Mouse (Mus musculus): Measurements from ENCODE around the gene Npw.

The Npw gene

GRCm38 (mm10) chr17:24640581-24640980 is 17.7 kb downstream of the Npw start:
- no peak for DNase-seq (ENCODE audit: low spot score)

DNA sequence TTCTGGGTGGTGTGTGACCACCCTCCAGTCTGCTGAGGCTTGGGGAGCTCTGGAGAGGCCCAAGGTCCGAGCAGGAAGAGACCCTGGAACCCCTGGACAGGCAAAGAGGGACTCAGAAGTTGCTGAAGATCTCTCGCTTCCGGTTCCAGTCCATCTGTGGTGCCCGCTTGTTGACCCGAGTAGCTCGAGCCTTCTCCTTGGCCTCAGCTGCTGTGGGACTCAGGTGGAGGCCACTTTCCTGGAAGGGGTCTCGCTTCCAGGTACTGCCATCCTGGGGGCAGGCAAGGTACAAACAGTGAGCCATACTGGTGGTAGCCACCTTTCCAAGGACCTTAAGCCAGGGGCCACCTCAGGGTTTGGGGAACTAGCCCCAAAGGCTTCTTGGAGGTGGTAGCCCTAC is 18.1 kb downstream of the Npw start:
- DNase-seq (ENCODE audit: low spot score), result no peak

DNA sequence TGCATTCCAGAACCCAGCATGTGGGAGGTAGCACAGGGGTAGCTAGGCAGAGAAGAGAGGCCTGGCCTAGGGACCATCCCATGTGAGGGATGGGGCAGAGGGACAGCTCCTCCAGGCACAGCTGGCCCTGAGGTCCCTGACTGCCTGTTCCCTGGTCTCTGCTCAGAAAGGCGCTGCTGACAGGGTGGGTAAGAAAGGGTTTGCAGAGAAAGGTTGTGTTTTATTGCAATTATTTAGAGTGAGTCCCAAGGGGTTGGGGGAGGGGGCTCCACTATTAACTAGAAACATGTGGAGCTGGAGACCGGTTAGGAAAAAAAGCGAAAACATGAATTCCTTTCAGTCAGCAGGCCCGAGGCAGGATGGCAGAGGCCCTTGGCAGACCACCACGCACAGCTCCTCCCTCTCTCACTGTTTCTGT is 18.7 kb downstream of the Npw start:
- DNase-seq (ENCODE audit: low spot score), result peak; percentile 46

DNA sequence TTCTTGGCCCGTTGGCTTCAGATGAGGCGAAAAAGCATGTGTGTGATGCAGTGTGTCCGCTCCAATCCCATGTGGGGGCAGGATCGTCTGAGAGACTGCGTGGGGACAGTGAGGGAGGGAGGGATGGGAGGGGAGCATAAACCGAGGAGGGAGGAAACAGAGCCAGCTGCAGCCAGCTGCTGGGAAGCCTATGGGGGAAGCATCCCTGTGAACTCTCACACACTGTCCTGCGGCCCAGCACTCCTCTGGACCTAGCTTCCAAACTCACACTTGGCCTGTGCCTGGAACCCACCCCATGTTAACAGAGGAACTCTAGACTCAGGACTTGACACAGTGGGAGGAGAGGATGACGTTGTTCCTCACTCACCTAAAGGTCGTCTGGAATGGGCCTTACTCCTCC is 19.4 kb downstream of the Npw start:
- DNase-seq (ENCODE audit: low spot score), result peak; percentile 22

DNA sequence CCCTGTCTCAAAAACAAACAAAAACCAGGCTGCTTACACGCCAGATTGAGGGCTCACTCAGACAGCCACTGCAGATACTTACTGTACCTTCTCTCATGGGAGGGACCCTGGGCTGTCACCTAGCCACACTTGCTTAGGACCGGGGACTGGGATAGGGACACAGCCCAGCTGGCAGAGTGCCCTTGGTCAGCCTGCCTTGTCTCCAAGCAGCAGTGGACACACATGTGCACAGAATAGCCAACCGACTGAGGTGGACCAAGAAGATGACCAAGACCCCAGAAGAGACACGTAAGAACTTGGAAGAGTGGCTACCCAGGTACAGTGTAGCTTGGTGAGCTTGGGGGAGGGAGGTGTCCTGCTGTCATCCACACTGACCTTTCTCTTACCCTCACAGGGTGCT is 20.0 kb downstream of the Npw start:
- no peak for DNase-seq (ENCODE audit: low spot score)

- DNase-seq (ENCODE audit: low spot score), result no peak
Measured at GRCm38 (mm10) chr17:24636781-24637481, 21.3 kb downstream of the Npw start.

DNA sequence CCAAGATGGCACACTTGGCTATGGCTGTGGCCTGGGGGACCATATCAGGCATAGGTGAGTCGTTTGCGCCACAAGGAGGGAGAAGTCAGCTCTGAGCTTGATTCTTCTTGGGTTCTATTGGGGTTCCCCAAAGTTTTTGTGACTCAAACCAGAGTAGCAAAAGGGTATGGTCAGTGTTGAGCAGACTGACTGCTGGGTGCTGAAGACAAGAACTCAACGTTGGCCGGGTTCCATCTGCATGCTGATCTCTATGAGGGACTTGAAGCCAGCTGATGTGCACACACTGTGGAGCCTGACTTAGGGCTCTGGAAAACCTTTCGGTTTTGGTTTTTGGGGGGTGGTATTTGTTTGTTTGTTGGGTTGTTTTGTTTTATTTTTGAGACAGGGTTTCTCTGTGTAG is 22.6 kb downstream of the Npw start:
- DNase-seq (ENCODE audit: low spot score), result no peak

- DNase-seq (ENCODE audit: low spot score), result no peak
Measured at GRCm38 (mm10) chr17:24635024-24635423, 23.2 kb downstream of the Npw start.

DNA sequence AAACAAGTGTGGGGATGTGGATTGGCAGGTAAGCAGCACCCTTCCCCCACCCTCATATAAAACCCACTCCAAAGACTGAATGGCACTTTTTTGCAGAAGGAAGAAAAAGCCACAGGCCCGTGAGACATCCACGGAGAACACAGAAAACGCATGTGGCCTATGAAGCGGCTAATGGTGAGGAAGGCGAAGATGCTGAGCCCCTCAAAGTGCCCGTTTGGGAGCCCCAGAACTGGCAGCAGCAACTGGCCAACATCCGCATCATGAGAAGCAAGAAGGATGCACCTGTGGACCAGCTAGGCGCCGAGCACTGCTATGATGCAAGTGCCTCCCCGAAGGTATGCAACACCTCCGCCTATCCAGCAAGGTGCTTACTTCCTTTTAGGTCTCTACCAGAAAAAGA is 24.4 kb downstream of the Npw start:
- no peak for DNase-seq (ENCODE audit: low spot score)

DNA sequence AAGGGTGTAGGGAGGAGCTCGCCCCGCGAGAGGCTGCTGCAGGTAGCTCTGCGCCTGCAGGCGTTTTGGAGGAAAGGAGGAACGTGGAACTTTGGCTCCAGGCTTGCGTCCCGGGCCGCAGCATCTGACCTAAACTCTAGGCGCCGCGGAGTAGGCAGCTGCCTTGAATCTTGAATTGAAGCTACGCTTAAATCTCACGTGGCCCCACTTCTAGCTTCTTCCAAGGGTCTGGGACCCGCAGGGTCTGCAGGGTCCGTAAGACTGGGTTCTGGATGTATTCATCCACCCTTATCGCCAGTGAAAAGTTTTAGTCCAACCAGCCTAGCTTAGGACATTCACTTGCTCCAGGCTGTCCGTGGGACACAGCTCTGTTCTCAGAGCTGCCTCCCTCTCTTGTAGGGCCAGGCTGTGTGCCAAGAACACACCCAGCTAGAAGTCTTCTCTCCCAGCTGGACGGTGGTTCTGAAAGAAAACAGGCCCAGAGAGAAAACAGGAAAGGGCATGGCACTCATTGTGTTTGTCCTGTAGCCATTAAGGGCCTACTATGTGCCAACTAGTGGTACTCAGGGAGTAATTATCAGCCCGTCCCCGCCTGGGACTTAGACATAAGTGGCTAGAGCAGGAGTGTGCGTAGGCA is 25.3 kb downstream of the Npw start:
- DNase-seq (ENCODE audit: low spot score), result peak; percentile 90

DNA sequence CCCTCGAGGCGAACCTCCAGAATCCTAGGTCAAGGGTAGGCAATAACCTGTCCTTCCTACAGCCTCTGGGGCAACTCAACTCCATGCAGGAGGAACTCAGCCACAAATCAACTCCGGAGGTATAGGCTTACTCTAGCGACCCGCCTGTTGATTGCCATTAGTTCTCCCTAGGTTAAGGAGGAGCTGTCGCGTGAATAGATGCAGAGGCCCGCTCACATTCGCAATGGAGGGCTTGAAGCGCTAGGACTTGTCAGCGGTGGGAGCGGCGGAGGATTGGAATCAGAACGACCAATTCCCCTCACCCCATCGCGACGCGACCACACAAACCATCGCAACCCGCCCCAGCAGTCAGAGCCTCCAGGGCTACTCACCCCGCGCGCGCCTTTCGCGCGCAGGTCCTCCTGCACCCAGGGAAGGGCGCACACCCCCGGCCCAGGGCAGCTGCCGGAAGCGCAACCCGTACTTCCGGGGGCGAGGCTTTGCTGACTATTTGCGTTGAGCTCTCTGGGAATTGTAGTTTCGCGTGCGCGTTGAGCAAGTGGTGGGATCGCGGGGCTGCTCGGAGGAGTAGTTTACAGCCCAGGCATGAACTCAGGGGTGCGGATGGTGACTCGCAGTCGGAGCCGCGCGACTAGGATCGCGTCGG is 26.0 kb downstream of the Npw start, which contains the start of the genes Tsc2 and Nthl1:
TSS of gene Tsc2 (minus strand) at position 464 of the 646 bp plus-strand sequence.
TSS of gene Nthl1 (plus strand) at position 514 of the 646 bp plus-strand sequence.
- DNase-seq (ENCODE audit: low spot score), result peak; percentile 84

- DNase-seq (ENCODE audit: low spot score), result no peak
Measured at GRCm38 (mm10) chr17:24630072-24630471, 28.2 kb downstream of the Npw start.

DNA sequence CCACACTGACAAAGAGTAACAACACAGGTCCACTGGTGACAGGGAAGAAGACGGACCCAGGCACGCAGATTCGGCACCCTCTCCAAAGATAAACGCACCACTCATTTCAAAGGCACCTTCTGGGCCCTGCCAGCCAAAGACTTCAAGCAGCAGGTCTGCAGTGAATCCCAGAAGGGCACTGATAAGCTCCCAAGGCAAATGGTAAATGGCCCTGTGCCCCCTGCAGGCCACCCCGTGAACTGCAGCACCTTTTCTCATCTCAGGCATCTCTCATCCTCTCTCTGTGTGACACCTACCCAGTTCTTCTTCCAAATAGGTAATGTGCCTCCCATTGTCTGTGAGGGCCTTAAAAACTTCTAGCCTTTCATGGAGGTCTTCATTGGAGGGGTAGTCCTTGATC is 29.6 kb downstream of the Npw start:
- DNase-seq (ENCODE audit: low spot score), result peak; percentile 75

DNA sequence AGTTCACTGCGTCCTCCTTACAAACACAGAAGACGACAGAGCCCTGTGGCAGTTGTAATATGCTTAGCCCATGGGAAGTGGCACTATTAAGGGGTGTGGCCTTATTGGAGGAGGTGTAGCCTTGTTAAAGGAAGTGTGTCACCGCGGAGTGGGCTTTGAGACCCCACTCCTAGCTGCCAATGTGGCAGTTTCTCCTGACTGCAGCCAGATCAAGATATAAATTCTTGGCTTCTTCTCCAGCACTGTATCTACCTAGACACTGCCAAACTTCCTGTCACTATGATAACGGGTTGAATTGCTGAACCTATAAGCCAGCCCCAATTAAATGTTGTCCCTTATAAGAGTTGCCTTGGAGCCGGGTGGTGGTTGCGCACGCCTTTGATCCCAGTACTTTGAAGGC is 32.8 kb downstream of the Npw start:
- no peak for DNase-seq (ENCODE audit: low spot score)

GRCm38 (mm10) chr17:24617561-24618194 is 40.6 kb downstream of the Npw start:
- no peak for DNase-seq (ENCODE audit: low spot score)

- DNase-seq (ENCODE audit: low spot score), result no peak
Measured at GRCm38 (mm10) chr17:24610711-24611110, 47.5 kb downstream of the Npw start.

DNA sequence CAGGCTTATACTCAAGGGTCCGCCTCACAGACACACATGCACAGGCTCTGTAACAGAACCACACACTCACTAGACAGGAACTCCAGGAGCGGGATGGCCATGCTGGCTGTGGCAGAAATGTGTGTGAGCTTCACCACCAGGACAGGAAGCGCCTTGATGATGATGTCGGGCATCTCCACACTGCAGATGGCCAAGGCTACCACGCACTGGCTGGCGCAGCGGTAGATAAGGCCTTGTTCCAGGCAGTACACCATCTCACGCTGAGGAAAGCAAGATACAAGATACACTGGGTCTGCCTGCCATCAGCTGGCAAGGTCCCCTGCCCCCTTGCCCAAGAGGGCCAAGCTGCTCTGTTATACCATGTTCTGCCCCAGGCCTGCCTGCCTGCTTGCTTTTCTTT is 49.4 kb downstream of the Npw start:
- DNase-seq (ENCODE audit: low spot score), result no peak

DNA sequence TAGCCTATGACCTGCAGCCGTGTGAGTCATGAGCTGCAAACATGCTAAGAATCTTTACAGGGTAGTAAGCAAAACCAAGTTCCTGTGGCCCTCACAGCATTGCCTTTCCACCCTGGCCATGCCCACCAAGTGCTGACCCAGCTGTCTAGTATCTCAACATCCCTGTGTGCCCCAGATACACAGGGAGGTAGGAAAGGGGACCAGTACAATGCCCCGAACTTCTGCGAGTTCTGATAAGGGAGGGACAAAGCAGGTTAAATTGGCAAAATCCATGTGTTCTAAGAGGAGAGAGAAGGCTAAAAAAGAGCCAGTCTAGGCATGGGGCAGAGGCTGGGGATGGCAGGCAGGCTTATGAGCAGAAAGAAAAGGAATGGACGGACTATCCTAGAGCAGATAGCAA is 49.9 kb downstream of the Npw start:
- DNase-seq (ENCODE audit: low spot score), result no peak
